Comparison of ENCODE assay signal across 28 mouse cellular contexts in the genomic region with DNA sequence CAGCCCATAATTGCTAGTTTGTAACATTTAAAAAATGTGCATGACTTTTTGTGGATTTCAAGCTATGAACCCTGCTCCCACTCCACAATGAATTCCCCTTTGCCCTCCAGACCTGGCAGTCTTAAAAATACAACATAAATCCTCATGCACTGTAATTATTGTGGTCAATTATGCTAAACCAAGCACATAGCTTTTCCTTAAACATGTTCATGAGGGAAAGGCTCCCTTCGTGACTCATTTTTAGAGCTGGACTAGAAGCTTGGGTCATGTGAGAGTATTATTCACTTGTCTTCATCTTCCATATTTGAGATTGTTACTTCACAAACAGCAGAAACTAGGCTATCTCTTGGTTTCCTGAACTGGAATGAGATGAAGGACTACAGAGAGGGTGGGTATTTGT.
DNase-seq lines count a peak whose midpoint lies in the region; ATAC-seq and TF ChIP-seq lines count a peak whose summit lies in the region.
"Had no signal": no experiment of that assay in that cellular context is flagged by ENCODE, and none has a peak within 500 bp of the region (broad histone marks: within the 10 kb centered on the region; RNA-seq: fewer than 3 reads in every experiment).

No protein-coding gene starts in this region.

- intact Hi-C loops in gastrocnemius, postnatal 36 days (cut with DNase I): no loop called here

- no peaks in the 10 kb centered on the region for H3K36me3 ChIP-seq in kidney, postnatal 0 days (ENCODE audit: insufficient read depth, low read length)
- H3K36me3 ChIP-seq in kidney, embryonic 15.5 days: no peaks in the 10 kb centered on the region
- H3K36me3 ChIP-seq in C2C12 (ENCODE audit: control insufficient read depth, insufficient read depth): no peaks in the 10 kb centered on the region
- no peaks in the 10 kb centered on the region for H3K36me3 ChIP-seq in limb, embryonic 10.5 days
- H3K36me3 ChIP-seq: embryonic facial prominence, embryonic 13.5 days; forebrain, embryonic 12.5 days; forebrain, embryonic 15.5 days; heart, embryonic 12.5 days; heart, embryonic 15.5 days had no signal

- peak; percentile 28 for DNase-seq in kidney, postnatal 0 days (ENCODE audit: low spot score)
- DNase-seq in Patski (ENCODE audit: low read depth, low spot score): no peak
- peak; percentile 66 for DNase-seq in fibroblast of lung, adult 2 months (ENCODE audit: low read depth)
- no peak for DNase-seq in gastrocnemius, postnatal 36 days
- DNase-seq in thymus, postnatal 10 days (ENCODE audit: low spot score in 2 of 2): no peak
- DNase-seq in limb, embryonic 10.5 days (ENCODE audit: low spot score): no peak
- DNase-seq: adrenal gland, postnatal 10 days; adrenal gland, postnatal 36 days; cerebellum, adult 18-20 months; cerebellum, adult 9-10 months; cerebellum, postnatal 25 days; gastrocnemius, postnatal 25 days; heart, adult 11 months; heart, postnatal 10 days; heart, postnatal 36 days; kidney, adult 18-20 months had no signal

- no peak overlapping the region for H3ac ChIP-seq in C2C12 (ENCODE audit: control insufficient read depth, insufficient read length, low read depth)

- H3K4me2 ChIP-seq in kidney, postnatal 0 days (ENCODE audit: low read length): no peak overlapping the region
- no peak overlapping the region for H3K4me2 ChIP-seq in kidney, embryonic 15.5 days
- H3K4me2 ChIP-seq: embryonic facial prominence, embryonic 13.5 days; forebrain, embryonic 12.5 days; forebrain, embryonic 15.5 days; heart, embryonic 12.5 days; heart, embryonic 15.5 days; hindbrain, embryonic 14.5 days had no signal

- no peak overlapping the region for H3K9ac ChIP-seq in kidney, postnatal 0 days (ENCODE audit: low read depth, low read length)
- no peak overlapping the region for H3K9ac ChIP-seq in kidney, embryonic 15.5 days
- H3K9ac ChIP-seq: embryonic facial prominence, embryonic 13.5 days; forebrain, embryonic 12.5 days; forebrain, embryonic 15.5 days; heart, embryonic 12.5 days; heart, embryonic 15.5 days; hindbrain, embryonic 14.5 days had no signal

- no peaks in the 10 kb centered on the region for H3K4me1 ChIP-seq in kidney, postnatal 0 days (replicated peaks; ENCODE audit: insufficient read depth, low read length)
- no peaks in the 10 kb centered on the region for H3K4me1 ChIP-seq in kidney, embryonic 15.5 days
- H3K4me1 ChIP-seq in limb, embryonic 10.5 days: peaks cover 6% of the 10 kb centered on the region; the same call in 1 of the 2 replicates
- H3K4me1 ChIP-seq: forebrain, embryonic 15.5 days; heart, embryonic 15.5 days had no signal

- H3K27ac ChIP-seq in kidney, postnatal 0 days: no peak overlapping the region
- no peak overlapping the region for H3K27ac ChIP-seq in kidney, embryonic 15.5 days
- no peak overlapping the region for H3K27ac ChIP-seq in limb, embryonic 10.5 days
- H3K27ac ChIP-seq: embryonic facial prominence, embryonic 13.5 days; forebrain, embryonic 12.5 days; forebrain, embryonic 15.5 days; heart, embryonic 15.5 days; hindbrain, embryonic 14.5 days; hindbrain, postnatal 0 days had no signal

- H3K79me3 ChIP-seq in C2C12 (ENCODE audit: low read depth): no peaks in the 10 kb centered on the region

- H3K79me2 ChIP-seq in C2C12 (ENCODE audit: control insufficient read depth, insufficient read depth): no peaks in the 10 kb centered on the region

- no peaks in the 10 kb centered on the region for H3K9me3 ChIP-seq in kidney, postnatal 0 days (replicated peaks; ENCODE audit: low read length)
- no peaks in the 10 kb centered on the region for H3K9me3 ChIP-seq in kidney, embryonic 15.5 days (replicated peaks)
- H3K9me3 ChIP-seq in limb, embryonic 10.5 days (replicated peaks): no peaks in the 10 kb centered on the region
- H3K9me3 ChIP-seq: embryonic facial prominence, embryonic 13.5 days; forebrain, embryonic 12.5 days; forebrain, embryonic 15.5 days; heart, embryonic 12.5 days; heart, embryonic 15.5 days had no signal

- TF ChIP-seq CTCF in kidney, postnatal 0 days (IDR thresholded peaks at IDR 0.05; ENCODE audit: low read depth): no peak
- no peak for TF ChIP-seq CTCF in C2C12 (IDR thresholded peaks at IDR 0.05; ENCODE audit: control insufficient read depth, insufficient read depth, insufficient read length)
- no peak for TF ChIP-seq CTCF in Patski (IDR thresholded peaks at IDR 0.05)

- ATAC-seq in kidney, postnatal 0 days (replicated peaks; ENCODE audit: low FRiP score, low read depth): no peak
- no peak for ATAC-seq in kidney, embryonic 15.5 days (replicated peaks; ENCODE audit: low FRiP score)
- peak; percentile 54 for ATAC-seq in Patski
- ATAC-seq: activated CD4-positive, CD25-positive, alpha-beta regulatory T cell, adult 4 months; forebrain, embryonic 15.5 days; hindbrain, postnatal 0 days; inflammation-experienced regulatory T-cells, adult 6 months; intestine, embryonic 16.5 days had no signal

- CTCF ChIA-PET in Patski (lab: Charles Lee): interaction anchor here (0.8 to 1.9 kb wide), 2 partner anchors 9 to 99 kb away, joined by 3 to 5 read pairs; no protein-coding TSS in a partner anchor

- POLR2A ChIA-PET in Patski (lab: Charles Lee): no interaction called here

- H3K4me3 ChIP-seq in kidney, postnatal 0 days (replicated peaks; ENCODE audit: low read depth, low read length): no peak overlapping the region
- no peak overlapping the region for H3K4me3 ChIP-seq in kidney, embryonic 15.5 days (replicated peaks)
- H3K4me3 ChIP-seq in C2C12 (ENCODE audit: insufficient read depth, poor library complexity, severe bottlenecking): no peak overlapping the region
- H3K4me3 ChIP-seq in limb, embryonic 10.5 days: no peak overlapping the region
- H3K4me3 ChIP-seq: embryonic facial prominence, embryonic 13.5 days; forebrain, embryonic 12.5 days; forebrain, embryonic 15.5 days; heart, embryonic 12.5 days; heart, embryonic 15.5 days had no signal

- no peaks in the 10 kb centered on the region for H3K27me3 ChIP-seq in kidney, postnatal 0 days (ENCODE audit: insufficient read depth, low read length)
- no peaks in the 10 kb centered on the region for H3K27me3 ChIP-seq in kidney, embryonic 15.5 days
- H3K27me3 ChIP-seq in C2C12 (ENCODE audit: control insufficient read depth, insufficient read depth, insufficient read length): no peaks in the 10 kb centered on the region
- no peaks in the 10 kb centered on the region for H3K27me3 ChIP-seq in Patski
- no peaks in the 10 kb centered on the region for H3K27me3 ChIP-seq in limb, embryonic 10.5 days (ENCODE audit: low read depth, poor library complexity, severe bottlenecking)
- H3K27me3 ChIP-seq: embryonic facial prominence, embryonic 13.5 days; forebrain, embryonic 12.5 days; forebrain, embryonic 15.5 days; heart, embryonic 12.5 days; heart, embryonic 15.5 days had no signal

- WGBS in kidney, postnatal 0 days: 54% methylated on average over 1 of the region's 1 CpGs
- 61% methylated on average over 1 of the region's 1 CpGs for WGBS in kidney, embryonic 15.5 days
- WGBS in limb, embryonic 10.5 days: 82% methylated on average over 1 of the region's 1 CpGs

- in situ Hi-C loops in Patski (cut with MboI; ENCODE audit: low pct_unique_long_range_greater_than_20kb): loop anchor here (10.0 kb wide), 1 partner anchor 361 kb away; the partner anchor contains the start of gene Marcks

TF ChIP-seq in C2C12, 6 proteins besides CTCF, POLR2A, EP300 and RAD21:
- no peak for TF ChIP-seq MYOG (IDR thresholded peaks at IDR 0.05; ENCODE audit: control insufficient read depth, extremely low read depth, insufficient read length)
- peak; percentile 79 for TF ChIP-seq USF1 (IDR thresholded peaks at IDR 0.05; ENCODE audit: low read depth)
- no peak for TF ChIP-seq FOSL1 (IDR thresholded peaks at IDR 0.05; ENCODE audit: insufficient read depth, low read length, poor library complexity, severe bottlenecking)
- TF ChIP-seq MYOD1 (IDR thresholded peaks at IDR 0.05; ENCODE audit: control insufficient read depth, insufficient read length, low read depth): peak; percentile 8
- no peak for TF ChIP-seq CEBPB (IDR thresholded peaks at IDR 0.05; ENCODE audit: low read depth)
- TF ChIP-seq MAX (IDR thresholded peaks at IDR 0.05): no peak

Comparison
In these comparisons a context has a peak if more than half of its experiments do, and no peak if none do; other contexts are left out.
1. DNase-seq: peak in kidney, postnatal 0 days (single experiment) and fibroblast of lung, adult 2 months (single experiment); none in Patski (single experiment), gastrocnemius, postnatal 36 days (0 of 2), thymus, postnatal 10 days (0 of 2) and limb, embryonic 10.5 days (single experiment).